Mouse (Mus musculus) liver, embryonic 14.5 days (tissue): Measurements from ENCODE around the gene AC124108.1. TPM values are rescaled to one million over a fixed set of nuclear protein-coding genes. Genes with fewer than 3 reads are reported as not detected.
A peak's percentile ranks its signal among the peaks of the same experiment; 100 is the strongest.

ENCODE experiments used
- ATAC-seq: fragments of 200-750 bp; cut with Nextera tagmentation; 2 replicates; pipeline ENCODE4 v1.8.0; 2017; ENCODE audit warnings: moderate number of reproducible peaks, mild to moderate bottlenecking, moderate library complexity; ENCODE audit not compliant: insufficient read depth
- DNase-seq, 3 experiments: peaks; one replicate each; pipeline ENCODE4 v3.0.0-alpha.2; 2012 to 2013; ENCODE audit warnings: low read depth in 3 of 3, low spot score in 3 of 3
- H3K27ac ChIP-seq: fragments of 300-500 bp; sonication (generic); 2 replicates; pipeline ENCODE4 v1.5.1; 2014; ENCODE audit warnings: moderate library complexity, mild to moderate bottlenecking, control low read depth, inconsistent platforms
- H3K27me3 ChIP-seq: fragments of 300-500 bp; sonication (generic); 2 replicates; pipeline ENCODE4 v1.6.1; 2014; ENCODE audit warnings: mild to moderate bottlenecking, low read length, moderate library complexity; ENCODE audit not compliant: control insufficient read depth, insufficient read depth
- H3K36me3 ChIP-seq: fragments of 300-500 bp; sonication (generic); replicated peaks from 2 replicates; pipeline ENCODE4 v1.6.1; 2014; ENCODE audit warnings: low read depth; ENCODE audit not compliant: control insufficient read depth, insufficient read depth
- H3K4me1 ChIP-seq, 2 experiments: fragments of 200-500 bp in 1 of 2; fragments of 300-500 bp in 1 of 2; sonication (generic) in 1 of 2; replicated peaks; 2 replicates each; pipeline ENCODE4 v1.6.1; 2012 to 2014; ENCODE audit warnings: antibody characterized with exemption in 1 of 2, inconsistent platforms in 1 of 2, low read length in 1 of 2; ENCODE audit not compliant: control insufficient read depth in 2 of 2, insufficient read depth in 2 of 2
- H3K4me2 ChIP-seq: fragments of 300-500 bp; sonication (generic); 2 replicates; pipeline ENCODE4 v1.6.1; 2014; ENCODE audit warnings: low read depth, mild to moderate bottlenecking, control low read depth, moderate library complexity
- H3K4me3 ChIP-seq, 2 experiments: fragments of 200-500 bp in 1 of 2; fragments of 300-500 bp in 1 of 2; sonication (generic) in 1 of 2; 2 replicates each; pipeline ENCODE4 v1.5.1; 2012 to 2014; ENCODE audit warnings: low read depth in 2 of 2, low read length in 2 of 2, mild to moderate bottlenecking in 2 of 2, control low read depth in 1 of 2, inconsistent platforms in 1 of 2, moderate library complexity in 1 of 2; ENCODE audit not compliant: insufficient read depth in 1 of 2
- H3K9ac ChIP-seq: fragments of 300-500 bp; sonication (generic); replicated peaks from 2 replicates; pipeline ENCODE4 v1.6.1; 2014; ENCODE audit warnings: mild to moderate bottlenecking, control low read depth, moderate library complexity
- H3K9me3 ChIP-seq: fragments of 300-500 bp; sonication (generic); 2 replicates; pipeline ENCODE4 v1.6.1; 2016; ENCODE audit warnings: low read length, mixed read lengths; ENCODE audit not compliant: control insufficient read depth
- CTCF ChIP-seq: IDR thresholded peaks from 2 replicates; pipeline ENCODE4 v1.5.1; 2016; ENCODE audit warnings: antibody characterized with exemption, low read depth, control low read depth
- EP300 ChIP-seq: IDR thresholded peaks from 2 replicates; pipeline ENCODE4 v1.6.1; 2016; ENCODE audit warnings: antibody characterized with exemption, low read depth
- WGBS: fragments of 180-500 bp; shearing (Covaris S2); extraction: QIAGEN DNeasy Blood & Tissue Kit; methylation state at CpG from one replicate; pipeline ENCODE4 v1.1.7; 2014; ENCODE audit not compliant: insufficient replicate concordance; 5-methylcytosine and 5-hydroxymethylcytosine counted together
- polyA plus RNA-seq, 2 experiments: library from polyadenylated mRNA; depleted of rRNA in 1 of 2; stranded (reverse) in 1 of 2; unstranded in 1 of 2; fragments of >200 nt; fragmentation: Nextera tagmentation in 1 of 2; extraction: Ambion mirVana in 1 of 2; gene quantifications; 2 replicates each; pipeline versions ENCODE4 v1.2.1 to v1.2.3; 2012 to 2014

AC124108.1 gene
- polyA plus RNA-seq, 2 experiments = not detected

GRCm38 (mm10) chr1:132151908-132152307, 39.3 kb upstream of the AC124108.1 start:
- TF ChIP-seq CTCF (no peak), EP300 (no peak)
- Histone ChIP-seq H3K4me3 (no peak overlapping the region), H3K4me2 (no peak overlapping the region), H3K27me3 (no peaks in the 10 kb centered on the region), H3K4me1 (peaks cover 0 to 2% of the 10 kb centered on the region in 2 experiments; a peak in 1 of 4 replicates), H3K9me3 (no peaks in the 10 kb centered on the region), H3K36me3 (no peaks in the 10 kb centered on the region), H3K27ac (no peak overlapping the region), H3K9ac (no peak overlapping the region)
- ATAC-seq (no peak), DNase-seq (no peak)
- 52% methylated on average over 2 of the region's 2 CpGs for WGBS

DNA sequence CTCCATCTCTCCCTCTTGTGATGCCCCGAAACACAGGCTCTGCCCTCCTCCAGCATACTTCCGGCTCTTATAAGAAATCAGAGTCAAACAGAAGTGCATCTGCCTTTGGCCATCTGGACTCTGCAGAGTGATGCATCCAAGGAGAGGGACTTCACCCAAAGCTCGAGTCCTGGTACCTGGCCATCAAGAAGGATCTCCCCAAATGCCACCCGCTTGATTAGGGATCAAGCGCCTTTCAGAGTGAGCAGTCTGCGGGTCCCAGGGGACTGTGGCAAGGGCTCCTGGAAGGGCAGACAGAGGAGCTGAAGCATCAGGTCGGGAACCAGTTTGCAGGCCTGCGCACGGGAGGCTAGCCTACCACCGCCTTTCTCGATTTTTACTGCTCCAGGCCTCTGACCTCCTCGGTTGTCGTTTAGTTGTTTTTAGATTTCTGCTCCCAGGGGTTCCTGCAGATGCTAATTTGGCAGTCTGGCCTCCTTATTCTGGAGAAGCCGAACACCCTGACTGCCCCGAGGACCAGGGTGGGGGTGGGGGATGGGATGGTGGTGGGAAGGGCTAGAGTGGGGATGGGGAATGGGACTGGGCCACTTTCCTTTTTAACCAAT, 38.1 kb upstream of the AC124108.1 start:
- H3K9me3 ChIP-seq = no peaks in the 10 kb centered on the region
- no peaks in the 10 kb centered on the region for H3K27me3 ChIP-seq
- no peak overlapping the region for H3K4me3 ChIP-seq
- H3K4me1 ChIP-seq = peaks cover 0 to 2% of the 10 kb centered on the region in 2 experiments; a peak in 1 of 4 replicates
- H3K27ac ChIP-seq = no peak overlapping the region
- H3K36me3 ChIP-seq = no peaks in the 10 kb centered on the region
- no peak overlapping the region for H3K4me2 ChIP-seq
- TF ChIP-seq EP300 (no peak), CTCF (no peak)
- no peak overlapping the region for H3K9ac ChIP-seq
- ATAC-seq (no peak), DNase-seq (no peak)
- WGBS = 60% methylated on average over 15 of the region's 15 CpGs

DNA sequence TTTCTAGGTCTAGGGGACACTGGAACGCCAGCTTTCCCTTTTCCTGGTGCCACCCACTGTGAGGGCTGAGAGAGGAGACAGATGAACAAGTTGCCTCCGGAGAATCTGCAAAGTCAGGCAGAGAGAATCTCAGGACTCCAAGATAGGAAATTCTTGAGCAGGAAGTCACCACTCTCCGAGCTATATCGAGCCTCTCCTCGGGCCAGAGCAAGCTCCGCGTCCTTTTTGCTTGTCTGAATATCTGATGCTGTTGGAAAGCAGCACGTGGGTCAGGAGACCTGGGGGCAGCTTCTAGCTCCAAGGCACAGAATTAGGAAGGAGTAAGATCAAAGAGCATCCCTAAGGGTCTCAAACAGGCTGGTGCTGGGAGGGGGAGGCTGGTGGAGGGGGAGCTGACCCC, 37.6 kb upstream of the AC124108.1 start:
- TF ChIP-seq EP300 (no peak), CTCF (no peak)

DNA sequence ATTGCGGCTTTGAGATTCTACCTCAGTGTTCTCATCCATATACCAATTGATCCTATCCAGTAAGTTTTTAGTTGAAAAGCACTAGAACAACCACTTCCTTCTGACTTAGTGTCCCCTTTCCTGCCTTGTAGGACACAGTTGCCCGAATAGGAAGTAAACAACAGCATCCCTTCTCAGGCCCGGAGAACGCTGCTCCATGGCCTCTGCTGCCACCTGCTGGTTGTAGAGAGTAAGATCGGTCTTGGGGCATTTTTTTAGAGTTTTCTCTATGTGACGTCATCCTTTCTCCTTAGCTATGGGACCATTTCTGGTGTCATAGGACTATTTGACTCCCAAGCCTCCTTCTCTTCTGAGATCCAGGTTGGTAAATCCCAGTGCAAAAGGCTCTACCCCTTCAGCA, 35.5 kb upstream of the AC124108.1 start:
- no peaks in the 10 kb centered on the region; the same call in 1 of the 2 replicates for H3K27me3 ChIP-seq
- 7% methylated on average over 6 of the region's 6 CpGs for WGBS
- no peaks in the 10 kb centered on the region for H3K36me3 ChIP-seq
- H3K9ac ChIP-seq = no peak overlapping the region
- no peak overlapping the region for H3K4me3 ChIP-seq
- peak; percentile 53 to 74 (median 64) for DNase-seq
- peak; percentile 95 for TF ChIP-seq CTCF
- no peak for TF ChIP-seq EP300
- H3K4me1 ChIP-seq = no peaks in the 10 kb centered on the region; a peak in 1 of 4 replicates
- no peak overlapping the region; the same call in 1 of the 2 replicates for H3K4me2 ChIP-seq
- ATAC-seq = no peak
- H3K9me3 ChIP-seq = no peaks in the 10 kb centered on the region
- no peak overlapping the region for H3K27ac ChIP-seq

More for the DNA sequence above, 37.6 kb upstream of the AC124108.1 start:
- 38% methylated on average over 8 of the region's 8 CpGs for WGBS
- H3K4me3 ChIP-seq = no peak overlapping the region
- no peak overlapping the region for H3K9ac ChIP-seq
- no peak overlapping the region for H3K4me2 ChIP-seq
- peaks cover 0 to 2% of the 10 kb centered on the region in 2 experiments; a peak in 1 of 4 replicates for H3K4me1 ChIP-seq
- no peaks in the 10 kb centered on the region for H3K36me3 ChIP-seq
- no peaks in the 10 kb centered on the region for H3K9me3 ChIP-seq
- ATAC-seq = no peak
- H3K27me3 ChIP-seq = no peaks in the 10 kb centered on the region
- DNase-seq = no peak
- no peak overlapping the region for H3K27ac ChIP-seq

DNA sequence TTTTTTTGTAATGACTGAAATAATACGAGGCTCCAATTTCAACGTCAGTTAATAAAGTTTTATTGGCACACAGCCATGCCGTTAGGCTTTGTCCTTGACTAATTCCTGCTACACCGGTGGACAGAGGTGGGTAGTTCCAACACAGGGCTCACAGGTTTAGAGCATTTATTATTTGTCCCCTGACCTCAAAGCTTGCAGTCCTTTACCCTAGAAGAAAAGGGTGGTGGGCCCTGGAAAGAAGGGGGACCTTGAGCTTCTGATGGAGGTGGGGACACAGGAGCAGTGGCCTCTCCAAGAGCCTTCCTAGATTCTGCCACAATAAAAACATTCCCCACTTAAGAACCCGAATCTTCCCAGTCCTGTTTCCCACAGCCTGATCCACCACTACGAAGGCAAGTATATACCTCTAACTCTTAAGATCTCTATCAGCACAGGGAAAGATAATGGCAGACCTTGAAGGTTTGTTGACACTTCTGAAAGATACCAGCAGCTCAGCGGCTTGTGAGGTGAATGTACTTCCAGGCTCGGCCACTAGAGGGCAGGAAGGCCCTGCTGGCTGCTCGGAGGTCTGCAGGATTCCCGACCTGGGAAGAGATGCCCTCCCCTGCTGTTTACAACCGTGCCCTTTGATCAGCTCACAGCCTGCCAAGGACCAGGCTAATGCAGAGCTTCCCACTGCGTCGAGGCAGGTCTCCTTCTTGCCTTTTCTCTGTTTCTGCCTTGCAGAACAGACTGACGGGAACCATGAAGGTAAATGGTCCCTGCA, 34.1 kb upstream of the AC124108.1 start:
- H3K4me2 ChIP-seq = no peak overlapping the region
- H3K36me3 ChIP-seq = no peaks in the 10 kb centered on the region
- TF ChIP-seq EP300 (no peak), CTCF (peak; percentile 98)
- no peaks in the 10 kb centered on the region; the same call in 1 of the 2 replicates for H3K27me3 ChIP-seq
- no peaks in the 10 kb centered on the region for H3K9me3 ChIP-seq
- DNase-seq (peak in 2 of 3 experiments; percentile 32 to 35), ATAC-seq (0 out of 2 replicates have a peak, but pooled peaks have one; percentile 13)
- H3K9ac ChIP-seq = no peak overlapping the region
- no peak overlapping the region for H3K4me3 ChIP-seq
- H3K27ac ChIP-seq = no peak overlapping the region
- no peaks in the 10 kb centered on the region for H3K4me1 ChIP-seq
- WGBS = 21% methylated on average over 14 of the region's 14 CpGs
